Mouse (Mus musculus): ENCODE results near the gene Siva1.

DNA sequence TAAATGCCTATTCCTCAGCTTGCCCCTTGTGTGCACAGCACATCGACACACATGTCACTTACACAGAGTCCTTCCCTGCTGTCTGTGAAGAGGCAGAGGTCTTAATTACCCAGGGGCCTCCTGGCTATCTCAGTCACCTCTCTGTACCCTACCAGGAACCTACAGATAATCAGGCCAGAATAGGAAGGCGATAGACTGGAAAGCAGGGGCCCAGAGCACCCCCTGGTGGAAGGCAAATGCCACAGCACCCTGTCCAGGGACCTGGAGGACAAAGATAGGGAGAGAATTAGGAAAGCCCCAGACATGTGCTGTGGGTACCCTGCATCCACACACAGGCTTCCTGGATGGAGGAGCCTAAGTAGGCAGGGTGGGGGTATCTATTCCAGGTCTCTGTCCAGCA, 20.7 kb upstream of the Siva1 start:
- TF ChIP-seq HCFC1 (IDR thresholded peaks at IDR 0.05; ENCODE audit: borderline replicate concordance, insufficient read depth, low read length) (no peak), MAFK (IDR thresholded peaks at IDR 0.05; ENCODE audit: insufficient read depth, low read depth, low read length) (no peak), ZNF384 (IDR thresholded peaks at IDR 0.05; ENCODE audit: low read depth, low read length) (no peak), ZC3H11A (IDR thresholded peaks at IDR 0.05; ENCODE audit: borderline replicate concordance, low read depth, low read length) (peak; percentile 22; the same call in 1 of the 2 replicates), CHD2 (IDR thresholded peaks at IDR 0.05; ENCODE audit: low read depth, low read length) (no peak)
